Mouse (Mus musculus) hindbrain, postnatal 0 days (tissue): Measurements from ENCODE around the gene Dppa1. TPM values are rescaled to one million over a fixed set of nuclear protein-coding genes. Genes with fewer than 3 reads are reported as not detected.

Source experiments
- ATAC-seq: fragments of 200-750 bp; cut with Nextera tagmentation; 2 replicates; pipeline ENCODE4 v1.8.0; 2017; ENCODE audit warnings: mild to moderate bottlenecking, moderate TSS enrichment, moderate library complexity
- DNase-seq: peaks from one replicate; pipeline ENCODE4 v3.0.0-alpha.2; 2015; ENCODE audit warnings: low spot score
- H3K27ac ChIP-seq: fragments of 300-500 bp; sonication (generic); 2 replicates; pipeline ENCODE4 v1.5.1; 2014; ENCODE audit warnings: mild to moderate bottlenecking
- H3K27me3 ChIP-seq: fragments of 300-500 bp; sonication (generic); 2 replicates; pipeline ENCODE4 v1.6.1; 2014; ENCODE audit warnings: low read length, mixed read lengths; ENCODE audit not compliant: insufficient read depth
- H3K36me3 ChIP-seq: fragments of 300-500 bp; sonication (generic); 2 replicates; pipeline ENCODE4 v1.6.1; 2014; ENCODE audit warnings: low read length, mixed read lengths; ENCODE audit not compliant: insufficient read depth
- H3K4me1 ChIP-seq: fragments of 300-500 bp; sonication (generic); 2 replicates; pipeline ENCODE4 v1.6.1; 2014; ENCODE audit warnings: antibody characterized with exemption, low read length, mixed read lengths; ENCODE audit not compliant: insufficient read depth
- H3K4me2 ChIP-seq: fragments of 300-500 bp; sonication (generic); 2 replicates; pipeline ENCODE4 v1.6.1; 2014; ENCODE audit warnings: low read depth, mild to moderate bottlenecking, low read length, moderate library complexity, mixed read lengths
- H3K4me3 ChIP-seq: fragments of 300-500 bp; sonication (generic); 2 replicates; pipeline ENCODE4 v1.5.1; 2014; ENCODE audit warnings: low read length
- H3K9ac ChIP-seq: fragments of 300-500 bp; sonication (generic); replicated peaks from 2 replicates; pipeline ENCODE4 v1.6.1; 2014; ENCODE audit warnings: mild to moderate bottlenecking, low read length, moderate library complexity, mixed read lengths
- H3K9me3 ChIP-seq: fragments of 300-500 bp; sonication (generic); 2 replicates; pipeline ENCODE4 v1.6.1; 2016; ENCODE audit warnings: low read length, mixed read lengths
- CTCF ChIP-seq: IDR thresholded peaks from 2 replicates; pipeline ENCODE4 v1.5.1; 2016; ENCODE audit warnings: antibody characterized with exemption, control low read depth, low read depth
- WGBS: fragments of 180-500 bp; shearing (Covaris S2); extraction: QIAGEN DNeasy Blood & Tissue Kit; methylation state at CpG from one replicate; pipeline ENCODE4 v1.1.7; 2014; 5-methylcytosine and 5-hydroxymethylcytosine counted together
- polyA plus RNA-seq: library from polyadenylated mRNA; unstranded; fragments of >200 nt; fragmentation: Nextera tagmentation; extraction: Ambion mirVana; gene quantifications from 2 replicates; pipeline ENCODE4 v1.2.1, GENCODE M21; 2015
- total RNA-seq: library from RNA; depleted of rRNA; stranded (reverse); fragments of >200 nt; gene quantifications from 2 replicates; pipeline ENCODE4 v1.2.3, GENCODE M21; 2014; rRNA removed

Dppa1 gene
- total and polyA plus RNA-seq, 2 experiments from 2014 or later: not detected

- no peak for TF ChIP-seq CTCF
- no peak overlapping the region for H3K4me2 ChIP-seq
- WGBS: 78% methylated on average over 4 of the region's 4 CpGs
- no peak overlapping the region for H3K27ac ChIP-seq
- H3K4me3 ChIP-seq: no peak overlapping the region
- no peaks in the 10 kb centered on the region for H3K4me1 ChIP-seq
- no peak for ATAC-seq
- DNase-seq: no peak
- no peaks in the 10 kb centered on the region for H3K36me3 ChIP-seq
- H3K9ac ChIP-seq: no peak overlapping the region
- no peaks in the 10 kb centered on the region for H3K9me3 ChIP-seq
- no peaks in the 10 kb centered on the region for H3K27me3 ChIP-seq
These were observed 68.0 kb downstream of the Dppa1 start for GRCm38 (mm10) chr11:46561096-46561495.

Other genes with a start within 250 kb of the Dppa1 start
- not detected in 2 replicates for gene Itk, start 239.7 kb downstream of the Dppa1 start, total RNA-seq
- 0.04 TPM in 1 of 2 replicates, not detected in the other for gene Itk, start 239.7 kb downstream of the Dppa1 start, polyA plus RNA-seq
- not detected in 2 replicates for gene Fam71b, start 232.7 kb downstream of the Dppa1 start, total RNA-seq
- not detected in 2 replicates for gene Fam71b, start 232.7 kb downstream of the Dppa1 start, polyA plus RNA-seq
- gene Med7, start 192.3 kb downstream of the Dppa1 start, total RNA-seq: 14.5 and 19.1 TPM in 2 replicates
- gene Med7, start 192.3 kb downstream of the Dppa1 start, polyA plus RNA-seq: 62.1 and 63.3 TPM in 2 replicates
- gene Havcr2, start 174.3 kb downstream of the Dppa1 start, total RNA-seq: 0.21 and 0.43 TPM in 2 replicates
- gene Havcr2, start 174.3 kb downstream of the Dppa1 start, polyA plus RNA-seq: 0.23 and 0.24 TPM in 2 replicates
- not detected in 2 replicates for gene Gm12169, start 105.0 kb downstream of the Dppa1 start, total RNA-seq
- gene Gm12169, start 105.0 kb downstream of the Dppa1 start, polyA plus RNA-seq: not detected in 2 replicates
- not detected in 2 replicates for gene BC053393, start 57.7 kb downstream of the Dppa1 start, total RNA-seq
- gene BC053393, start 57.7 kb downstream of the Dppa1 start, polyA plus RNA-seq: not detected in 2 replicates
- 0.05 and 0.29 TPM in 2 replicates for gene Timd2, start 77.8 kb upstream of the Dppa1 start, total RNA-seq
- gene Timd2, start 77.8 kb upstream of the Dppa1 start, polyA plus RNA-seq: 0.06 TPM in 1 of 2 replicates, not detected in the other
- not detected in 2 replicates for gene Havcr1, start 105.8 kb upstream of the Dppa1 start, total RNA-seq
- gene Havcr1, start 105.8 kb upstream of the Dppa1 start, polyA plus RNA-seq: not detected in 2 replicates
- gene Timd4, start 181.5 kb upstream of the Dppa1 start, total RNA-seq: 0.43 TPM in 1 of 2 replicates, not detected in the other
- 0.15 TPM in 2 replicates for gene Timd4, start 181.5 kb upstream of the Dppa1 start, polyA plus RNA-seq